Mouse (Mus musculus): Measurements from ENCODE around the gene Ddx39. TPM values are rescaled to one million over a fixed set of nuclear protein-coding genes. Genes with fewer than 3 reads are reported as not detected.

Gene Ddx39
- polyA plus RNA-seq, 1 experiment from 2014 or later, result 299 TPM

- Histone ChIP-seq H3K4me1 (0 out of 2 replicates have a peak, but pooled peaks cover 7% of the 10 kb centered on the region), H3K9ac (no peak overlapping the region), H3K36me3 (peaks cover 59% of the 10 kb centered on the region), H3K27ac (no peak overlapping the region), H3K9me3 (replicated peaks) (no peaks in the 10 kb centered on the region), H3K27me3 (replicated peaks) (no peaks in the 10 kb centered on the region), H3K4me3 (no peak overlapping the region), H3K4me2 (no peak overlapping the region)
- WGBS (ENCODE audit: insufficient replicate concordance), result 90% methylated on average over 8 of the region's 8 CpGs
- ATAC-seq, result no peak
Observed at GRCm38 (mm10) chr8:83725521-83726102, 10.6 kb downstream of the Ddx39 start.

- WGBS (ENCODE audit: insufficient replicate concordance), result 74% methylated on average over 11 of the region's 11 CpGs
- Histone ChIP-seq H3K4me2 (no peak overlapping the region), H3K9me3 (replicated peaks) (no peaks in the 10 kb centered on the region), H3K27me3 (replicated peaks) (no peaks in the 10 kb centered on the region), H3K27ac (no peak overlapping the region), H3K4me3 (no peak overlapping the region), H3K4me1 (0 out of 2 replicates have a peak, but pooled peaks cover 5% of the 10 kb centered on the region), H3K9ac (no peak overlapping the region), H3K36me3 (peaks cover 32% of the 10 kb centered on the region)
- ATAC-seq, result no peak
Observed at GRCm38 (mm10) chr8:83729009-83729807, 14.2 kb downstream of the Ddx39 start.

GRCm38 (mm10) chr8:83731906-83732305 lies 16.9 kb downstream of the Ddx39 start:
- Histone ChIP-seq H3K4me2 (no peak overlapping the region), H3K4me1 (no peaks in the 10 kb centered on the region)

DNA sequence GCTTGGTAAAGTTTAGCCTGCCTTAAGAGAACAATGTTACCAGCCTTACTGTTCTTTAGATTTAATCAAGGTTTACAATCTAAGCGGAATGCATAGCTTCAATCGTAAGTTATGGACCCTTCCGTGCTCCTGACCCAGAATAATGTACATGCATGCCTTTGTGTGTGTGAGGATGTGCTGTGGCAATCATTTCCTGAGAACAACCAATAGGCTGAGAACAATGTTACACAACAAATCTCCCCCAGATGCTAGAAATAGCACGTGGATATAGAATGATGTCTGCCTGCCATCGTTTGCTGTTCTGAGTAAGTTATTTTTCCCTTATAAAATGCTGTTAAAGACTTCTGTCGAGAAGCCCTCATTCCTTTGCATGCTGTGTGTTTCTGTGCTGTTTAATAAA lies 17.9 kb downstream of the Ddx39 start:
- Histone ChIP-seq H3K27ac (no peak overlapping the region), H3K4me3 (no peak overlapping the region), H3K4me1 (peaks cover 4% of the 10 kb centered on the region; the same call in 1 of the 2 replicates), H3K9me3 (replicated peaks) (no peaks in the 10 kb centered on the region; the same call in 1 of the 2 replicates), H3K27me3 (replicated peaks) (no peaks in the 10 kb centered on the region), H3K4me2 (no peak overlapping the region), H3K36me3 (peaks cover 9% of the 10 kb centered on the region; the same call in 1 of the 2 replicates), H3K9ac (no peak overlapping the region)
- WGBS (ENCODE audit: insufficient replicate concordance), result 61% methylated on average over 6 of the region's 6 CpGs
- ATAC-seq, result no peak

More at GRCm38 (mm10) chr8:83731906-83732305, 16.9 kb downstream of the Ddx39 start:
- WGBS (ENCODE audit: insufficient replicate concordance), result 71% methylated on average over 5 of the region's 5 CpGs
- H3K9ac ChIP-seq, result no peak overlapping the region
- no peak for ATAC-seq
- H3K4me3 ChIP-seq, result no peak overlapping the region
- H3K27ac ChIP-seq, result no peak overlapping the region
- H3K9me3 ChIP-seq (replicated peaks), result no peaks in the 10 kb centered on the region
- H3K27me3 ChIP-seq (replicated peaks), result no peaks in the 10 kb centered on the region
- peaks cover 9% of the 10 kb centered on the region; the same call in 1 of the 2 replicates for H3K36me3 ChIP-seq

DNA sequence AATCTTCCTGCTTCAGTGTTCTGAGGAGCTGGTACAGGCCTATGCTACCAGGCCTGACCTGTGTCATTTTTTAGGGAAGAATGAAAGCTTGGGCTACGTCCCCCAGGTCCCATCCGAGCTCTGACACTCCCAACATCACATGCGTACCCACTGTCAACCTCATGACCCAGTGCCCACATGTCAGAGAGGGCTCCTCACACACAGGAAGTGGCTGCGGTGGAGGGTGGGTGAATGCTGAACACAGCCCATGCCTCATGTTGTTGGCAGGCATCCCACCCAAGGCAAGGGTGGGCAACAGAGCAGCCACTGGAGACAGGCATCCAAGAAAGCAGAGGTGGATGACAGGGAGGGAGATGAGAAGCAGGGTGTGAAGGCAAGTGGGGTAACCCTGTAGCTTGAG lies 21.7 kb downstream of the Ddx39 start:
- no peak overlapping the region for H3K27ac ChIP-seq
- 80% methylated on average over 4 of the region's 4 CpGs for WGBS (ENCODE audit: insufficient replicate concordance)
- H3K27me3 ChIP-seq (replicated peaks), result peaks cover 18% of the 10 kb centered on the region
- H3K9me3 ChIP-seq (replicated peaks), result no peaks in the 10 kb centered on the region; the same call in 1 of the 2 replicates
- H3K4me3 ChIP-seq, result no peak overlapping the region
- no peak overlapping the region for H3K4me2 ChIP-seq
- ATAC-seq, result no peak
- no peak overlapping the region for H3K9ac ChIP-seq
- peaks cover 4% of the 10 kb centered on the region; the same call in 1 of the 2 replicates for H3K36me3 ChIP-seq
- peaks cover 40% of the 10 kb centered on the region for H3K4me1 ChIP-seq

GRCm38 (mm10) chr8:83737346-83737745 lies 22.4 kb downstream of the Ddx39 start:
- Histone ChIP-seq H3K9me3 (replicated peaks) (no peaks in the 10 kb centered on the region; the same call in 1 of the 2 replicates), H3K36me3 (no peaks in the 10 kb centered on the region), H3K27ac (no peak overlapping the region), H3K9ac (no peak overlapping the region), H3K4me1 (peaks cover 47% of the 10 kb centered on the region), H3K27me3 (replicated peaks) (peaks cover 22% of the 10 kb centered on the region), H3K4me3 (no peak overlapping the region), H3K4me2 (no peak overlapping the region)
- WGBS (ENCODE audit: insufficient replicate concordance), result 83% methylated on average over 4 of the region's 4 CpGs
- ATAC-seq, result no peak

GRCm38 (mm10) chr8:83737852-83738562 lies 23.0 kb downstream of the Ddx39 start:
- WGBS (ENCODE audit: insufficient replicate concordance), result 32% methylated on average over 4 of the region's 4 CpGs
- Histone ChIP-seq H3K4me3 (no peak overlapping the region), H3K9me3 (replicated peaks) (no peaks in the 10 kb centered on the region; the same call in 1 of the 2 replicates), H3K27ac (no peak overlapping the region), H3K4me1 (peaks cover 54% of the 10 kb centered on the region), H3K9ac (no peak overlapping the region), H3K27me3 (replicated peaks) (peaks cover 22% of the 10 kb centered on the region), H3K4me2 (no peak overlapping the region; the same call in 1 of the 2 replicates), H3K36me3 (no peaks in the 10 kb centered on the region)
- ATAC-seq, result no peak

DNA sequence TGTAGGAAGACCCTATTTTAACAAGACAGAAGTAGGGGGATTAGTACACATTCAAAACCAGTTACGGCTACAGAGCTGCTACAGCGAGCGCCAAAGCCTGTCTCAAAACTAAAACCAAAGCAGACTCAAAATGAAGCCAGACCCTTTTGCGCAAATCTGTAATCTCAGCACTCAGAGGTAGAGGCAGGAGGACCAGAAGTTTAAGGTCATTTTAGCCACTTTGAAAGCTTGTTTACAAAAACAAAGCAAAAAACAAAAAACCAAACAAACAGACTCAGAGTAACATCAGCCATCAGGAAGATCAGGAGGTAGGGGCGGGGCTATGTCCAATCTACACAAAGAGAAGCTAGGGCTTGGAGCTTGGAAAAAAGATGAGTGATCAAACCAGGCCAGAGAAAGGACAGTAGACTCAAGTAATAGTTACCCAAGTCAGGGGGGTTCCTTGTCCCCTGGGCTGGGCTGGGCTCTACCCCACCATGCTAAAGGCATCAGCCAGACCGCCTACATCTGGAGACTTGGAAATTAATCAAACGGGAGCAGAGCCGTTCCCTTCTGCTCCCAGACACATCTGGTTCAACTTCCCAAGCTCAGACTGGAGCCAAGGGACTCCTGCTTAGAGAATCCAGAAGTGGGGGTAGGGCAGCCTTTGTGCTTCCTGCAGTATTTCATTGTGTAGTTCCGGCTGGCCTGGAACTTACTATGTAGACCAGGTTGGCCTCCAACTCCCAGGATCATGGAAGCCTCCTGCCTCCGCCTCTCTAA lies 24.2 kb downstream of the Ddx39 start:
- Histone ChIP-seq H3K9me3 (replicated peaks) (no peaks in the 10 kb centered on the region; the same call in 1 of the 2 replicates), H3K4me1 (peaks cover 56% of the 10 kb centered on the region)
- no peak for ATAC-seq

GRCm38 (mm10) chr8:83739711-83740468 lies 24.9 kb downstream of the Ddx39 start:
- H3K4me1 ChIP-seq, result peaks cover 56% of the 10 kb centered on the region
- peak overlapping the region; percentile 83 for H3K4me2 ChIP-seq
- WGBS (ENCODE audit: insufficient replicate concordance), result 29% methylated on average over 8 of the region's 8 CpGs
- no peaks in the 10 kb centered on the region; the same call in 1 of the 2 replicates for H3K9me3 ChIP-seq (replicated peaks)
- peak overlapping the region; percentile 23; the same call in 1 of the 2 replicates for H3K27ac ChIP-seq
- 0 out of 2 replicates have a peak overlapping the region, but pooled peaks have one; percentile 59 for H3K4me3 ChIP-seq
- H3K27me3 ChIP-seq (replicated peaks), result peaks cover 22% of the 10 kb centered on the region
- H3K36me3 ChIP-seq, result no peaks in the 10 kb centered on the region
- H3K9ac ChIP-seq, result peak overlapping the region; percentile 14; the same call in 1 of the 2 replicates
- ATAC-seq, result no peak

More for the DNA sequence above, 24.2 kb downstream of the Ddx39 start:
- H3K4me2 ChIP-seq, result peak overlapping the region; percentile 83
- H3K9ac ChIP-seq, result no peak overlapping the region
- peak overlapping the region; percentile 23; the same call in 1 of the 2 replicates for H3K27ac ChIP-seq
- peaks cover 22% of the 10 kb centered on the region for H3K27me3 ChIP-seq (replicated peaks)
- H3K4me3 ChIP-seq, result no peak overlapping the region
- no peaks in the 10 kb centered on the region for H3K36me3 ChIP-seq
- 75% methylated on average over 10 of the region's 10 CpGs for WGBS (ENCODE audit: insufficient replicate concordance)

- Histone ChIP-seq H3K4me2 (peak overlapping the region; percentile 83), H3K36me3 (no peaks in the 10 kb centered on the region), H3K9me3 (replicated peaks) (no peaks in the 10 kb centered on the region; the same call in 1 of the 2 replicates), H3K27me3 (replicated peaks) (peaks cover 24% of the 10 kb centered on the region), H3K27ac (0 out of 2 replicates have a peak overlapping the region, but pooled peaks have one; percentile 32), H3K4me3 (peak overlapping the region; percentile 59), H3K4me1 (peaks cover 56% of the 10 kb centered on the region), H3K9ac (peak overlapping the region; percentile 64)
- ATAC-seq, result 0 out of 2 replicates have a peak, but pooled peaks have one; percentile 14
- 21% methylated on average over 3 of the region's 3 CpGs for WGBS (ENCODE audit: insufficient replicate concordance)
Observed at GRCm38 (mm10) chr8:83740586-83740975, 25.6 kb downstream of the Ddx39 start.
